Comparison of ENCODE assay signal across 20 mouse cellular contexts in genomic region chr7:67544586-67544985, GRCm38 (mm10).
"Had no signal": no experiment of that assay in that cellular context is flagged by ENCODE, and none has a peak within 500 bp of the region (broad histone marks: within the 10 kb centered on the region; RNA-seq: fewer than 3 reads in every experiment).

No protein-coding gene starts in this region.

- H3K9ac ChIP-seq: limb, embryonic 15.5 days; liver, embryonic 14.5 days; liver, postnatal 0 days; lung, embryonic 14.5 days; midbrain, embryonic 12.5 days; midbrain, embryonic 15.5 days; neural tube, embryonic 13.5 days; stomach, embryonic 15.5 days had no signal

- H3K27me3 ChIP-seq: limb, embryonic 15.5 days; midbrain, embryonic 12.5 days; midbrain, embryonic 15.5 days; neural tube, embryonic 13.5 days; stomach, embryonic 15.5 days had no signal

- H3K9me3 ChIP-seq: limb, embryonic 15.5 days; midbrain, embryonic 12.5 days; midbrain, embryonic 15.5 days; neural tube, embryonic 13.5 days; stomach, embryonic 15.5 days had no signal

- H3K4me1 ChIP-seq: stomach, embryonic 15.5 days had no signal

- H3K36me3 ChIP-seq: limb, embryonic 15.5 days; midbrain, embryonic 12.5 days; midbrain, embryonic 15.5 days; neural tube, embryonic 13.5 days; stomach, embryonic 15.5 days had no signal

- H3K4me2 ChIP-seq: limb, embryonic 15.5 days; liver, embryonic 11.5 days; lung, embryonic 14.5 days; midbrain, embryonic 12.5 days; midbrain, embryonic 15.5 days; neural tube, embryonic 13.5 days; stomach, embryonic 15.5 days had no signal

- ATAC-seq: liver, postnatal 0 days; lung, postnatal 0 days; midbrain, embryonic 15.5 days had no signal

- H3K27ac ChIP-seq: kidney, postnatal 0 days; layer of hippocampus, adult 2 months; limb, embryonic 15.5 days; liver, embryonic 14.5 days; macrophage; midbrain, embryonic 12.5 days; midbrain, embryonic 15.5 days; neural tube, embryonic 13.5 days; stomach, embryonic 15.5 days had no signal

- DNase-seq: kidney, adult 2 months; kidney, postnatal 25 days; liver, postnatal 0 days; lung, embryonic 14.5 days; retina, postnatal 1 day; right cerebral cortex, postnatal 25 days; spleen, adult 18-20 months; thymus, postnatal 25 days had no signal

- H3K4me3 ChIP-seq: layer of hippocampus, adult 2 months; limb, embryonic 15.5 days; midbrain, embryonic 12.5 days; midbrain, embryonic 15.5 days; myocyte; neural tube, embryonic 13.5 days; stomach, embryonic 15.5 days had no signal
